In the genomic region with DNA sequence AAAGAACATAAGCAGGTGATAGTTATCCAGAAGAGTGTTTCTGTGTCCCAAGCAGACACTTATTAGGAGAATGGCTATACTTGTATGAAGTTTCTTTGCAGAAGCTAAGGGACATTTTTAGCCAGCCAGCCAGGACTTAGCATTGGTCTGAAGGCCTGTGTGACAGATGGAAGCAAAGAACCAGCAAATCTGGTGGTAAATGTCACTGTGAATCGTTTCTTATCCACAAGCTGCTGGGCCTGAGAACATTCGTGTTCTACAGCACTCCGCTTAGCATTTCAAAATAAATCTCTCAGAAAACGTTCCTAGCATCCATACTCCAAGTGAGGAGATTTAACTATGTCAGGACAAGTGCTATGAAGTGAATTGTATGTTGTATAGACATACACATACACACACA, we compare ENCODE assay signal across 15 mouse cellular contexts.
A peak's percentile ranks its signal among the peaks of the same experiment; 100 is the strongest.
DNase-seq lines count a peak whose midpoint lies in the region.
"Had no signal": no experiment of that assay in that cellular context is flagged by ENCODE, and none has a peak within 500 bp of the region (broad histone marks: within the 10 kb centered on the region; RNA-seq: fewer than 3 reads in every experiment).

No protein-coding gene starts in this region.

- intact Hi-C loops in left cerebral cortex, postnatal 14 days (cut with DNase I) = no loop called here
- intact Hi-C loops in left cerebral cortex, postnatal 4 days (cut with DNase I) = no loop called here

- peak; percentile 13 to 17 for DNase-seq in frontal cortex, adult 2 months (ENCODE audit: extremely low spot score in 1 of 2, low spot score in 1 of 2)
- no peak for DNase-seq in frontal cortex, postnatal 25 days (ENCODE audit: low spot score in 2 of 2)
- peak; percentile 3 to 23 for DNase-seq in left cerebral cortex, postnatal 14 days (ENCODE audit: low spot score in 2 of 2)
- DNase-seq in left cerebral cortex, postnatal 4 days = no peak
- DNase-seq in cerebellum, adult 18-20 months = peak; percentile 6 to 8
- peak; percentile 24 for DNase-seq in telencephalon, adult 2 months (ENCODE audit: low read depth, low spot score)
- DNase-seq in testis, postnatal 14 days (ENCODE audit: low spot score) = no peak
- DNase-seq: heart, postnatal 14 days; kidney, adult 11 months; kidney, postnatal 14 days; lung, embryonic 14.5 days; lung, postnatal 14 days; midbrain, embryonic 14.5 days; thymus, adult 18-20 months; thymus, postnatal 36 days had no signal

Comparison
In these comparisons a context has a peak if more than half of its experiments do, and no peak if none do; other contexts are left out.
1. DNase-seq: peak in frontal cortex, adult 2 months (2 of 2), left cerebral cortex, postnatal 14 days (2 of 2), cerebellum, adult 18-20 months (2 of 2) and telencephalon, adult 2 months (single experiment); none in frontal cortex, postnatal 25 days (0 of 2), left cerebral cortex, postnatal 4 days (single experiment) and testis, postnatal 14 days (single experiment).